Mouse (Mus musculus): Measurements from ENCODE around the gene Gm8947.
"Not testable (repeated sequence)": the region's sequence is repeated elsewhere in the genome, so short reads cannot be mapped to it uniquely, and the experiment has no call there.

DNA sequence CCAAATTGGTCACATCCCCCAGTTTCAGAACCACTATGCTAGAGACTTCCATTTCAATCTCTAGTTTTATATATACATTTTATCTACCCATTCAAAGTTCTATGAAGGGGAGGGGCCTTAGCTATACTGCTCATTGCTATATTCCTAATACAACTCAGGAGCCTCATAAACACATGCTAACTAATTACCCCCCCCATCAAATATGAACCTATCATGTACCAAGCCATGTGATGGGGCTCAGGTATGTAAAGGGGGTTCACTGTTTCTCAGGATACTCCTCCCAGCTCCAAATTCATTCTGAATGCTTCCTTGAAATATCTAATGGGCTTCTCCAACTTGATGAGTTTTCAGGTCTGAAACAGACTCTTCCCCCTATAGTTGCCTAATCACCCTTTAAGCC is 8.4 kb downstream of the Gm8947 start:
- not testable (repeated sequence) for TF ChIP-seq POLR2A (IDR thresholded peaks at IDR 0.05; ENCODE audit: insufficient read length, low read depth); TCF12 (IDR thresholded peaks at IDR 0.05; ENCODE audit: insufficient read depth, poor library complexity, severe bottlenecking); E2F4 (IDR thresholded peaks at IDR 0.05; ENCODE audit: insufficient read depth); USF1 (IDR thresholded peaks at IDR 0.05; ENCODE audit: low read depth); MAX (IDR thresholded peaks at IDR 0.05; ENCODE audit: low read depth)
